Mouse (Mus musculus): ENCODE measurements around the gene Prrc2a.

GRCm38 (mm10) chr17:35190096-35190495 is 25.4 kb upstream of the Prrc2a start:
- TF ChIP-seq CTCF (IDR thresholded peaks at IDR 0.05; ENCODE audit: low read depth) (no peak), EP300 (IDR thresholded peaks at IDR 0.05; ENCODE audit: low read depth) (no peak)

Measured in liver, embryonic 14.5 days (tissue).